Mouse (Mus musculus) activated CD4-positive, CD25-positive, alpha-beta regulatory T cell, adult 4 months (primary cell): ENCODE results near the gene Mrpl44. TPM values are rescaled to one million over a fixed set of nuclear protein-coding genes. Genes with fewer than 3 reads are reported as not detected.

Experiments used
- ATAC-seq: one replicate; pipeline ENCODE4 v1.8.0; 2017
- polyA plus RNA-seq, 2 experiments: library from polyadenylated mRNA; unstranded; fragments of 100-300 nt; shearing (Covaris generic); gene quantifications; one replicate each; pipeline ENCODE4 v1.2.1; 2017

Mrpl44 gene
- polyA plus RNA-seq, 2 experiments from 2014 or later, result 58.8 to 63.5 TPM

DNA sequence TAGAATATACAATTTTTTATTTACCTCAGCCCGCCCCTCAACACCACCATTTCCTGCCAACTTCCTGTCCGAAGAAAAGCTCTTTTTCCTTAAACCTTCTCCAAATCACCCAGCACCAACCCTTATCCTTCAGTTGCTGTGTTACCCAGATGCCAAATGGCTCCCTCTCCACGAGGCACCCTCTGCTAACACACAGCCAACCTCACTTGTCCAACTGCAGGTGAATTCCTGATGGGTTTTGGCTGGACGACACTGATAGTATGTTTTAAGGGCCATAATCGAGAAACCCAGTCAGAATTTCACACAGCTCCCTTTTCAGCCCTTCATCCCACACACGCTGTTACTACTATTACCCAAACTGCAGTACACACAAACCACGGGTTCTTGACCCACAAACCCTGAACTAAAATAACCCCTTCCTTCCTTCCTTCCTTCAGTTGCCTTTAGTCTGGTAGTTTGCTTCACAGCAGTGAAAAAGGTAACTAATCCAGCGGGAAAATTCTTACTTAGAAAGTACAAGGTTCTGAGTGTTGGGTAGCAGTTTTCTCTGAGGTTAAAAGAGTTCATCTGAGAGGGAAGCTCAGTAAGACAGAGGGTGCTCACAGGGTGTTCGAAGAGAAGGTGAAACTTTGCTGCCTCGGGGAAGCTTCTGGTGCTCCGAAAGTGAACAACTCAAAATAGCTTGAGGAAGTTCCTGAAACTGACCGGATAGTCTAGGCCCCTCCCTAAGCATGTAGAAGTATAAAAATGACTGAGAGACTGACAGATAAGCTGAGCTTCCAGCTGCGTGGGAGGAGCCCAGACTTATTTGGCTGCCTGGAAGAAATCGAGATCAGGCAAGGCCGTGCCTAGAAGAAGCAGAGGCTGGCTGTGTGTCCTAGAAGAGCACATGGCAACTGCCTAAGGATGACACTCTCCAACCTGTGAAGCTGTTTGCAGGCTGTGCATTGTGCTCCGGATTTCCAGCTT, 13.3 kb upstream of the Mrpl44 start:
- no peak for ATAC-seq

- no peak for ATAC-seq
These were observed 11.8 kb upstream of the Mrpl44 start for GRCm38 (mm10) chr1:79764031-79764430.

GRCm38 (mm10) chr1:79764483-79764882, 11.3 kb upstream of the Mrpl44 start:
- ATAC-seq, result no peak

DNA sequence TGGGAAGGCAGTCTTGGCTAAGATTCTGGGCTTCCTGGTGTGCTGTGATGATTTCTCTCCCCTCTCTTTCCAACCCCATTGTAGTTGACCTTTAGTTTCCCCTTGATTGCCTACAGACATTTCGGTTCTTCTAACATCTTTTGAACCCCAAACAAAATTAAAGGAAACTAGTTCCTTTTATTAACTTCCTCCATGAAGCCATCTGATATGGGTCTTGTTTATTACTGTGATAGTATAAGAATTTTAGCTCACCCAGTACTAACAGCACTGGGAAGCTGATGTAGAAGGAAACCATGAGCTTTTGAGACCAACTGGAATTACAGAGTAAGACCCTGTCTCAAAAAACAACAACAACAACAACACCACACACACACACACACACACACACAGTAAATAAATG, 7.6 kb upstream of the Mrpl44 start:
- no peak for ATAC-seq

DNA sequence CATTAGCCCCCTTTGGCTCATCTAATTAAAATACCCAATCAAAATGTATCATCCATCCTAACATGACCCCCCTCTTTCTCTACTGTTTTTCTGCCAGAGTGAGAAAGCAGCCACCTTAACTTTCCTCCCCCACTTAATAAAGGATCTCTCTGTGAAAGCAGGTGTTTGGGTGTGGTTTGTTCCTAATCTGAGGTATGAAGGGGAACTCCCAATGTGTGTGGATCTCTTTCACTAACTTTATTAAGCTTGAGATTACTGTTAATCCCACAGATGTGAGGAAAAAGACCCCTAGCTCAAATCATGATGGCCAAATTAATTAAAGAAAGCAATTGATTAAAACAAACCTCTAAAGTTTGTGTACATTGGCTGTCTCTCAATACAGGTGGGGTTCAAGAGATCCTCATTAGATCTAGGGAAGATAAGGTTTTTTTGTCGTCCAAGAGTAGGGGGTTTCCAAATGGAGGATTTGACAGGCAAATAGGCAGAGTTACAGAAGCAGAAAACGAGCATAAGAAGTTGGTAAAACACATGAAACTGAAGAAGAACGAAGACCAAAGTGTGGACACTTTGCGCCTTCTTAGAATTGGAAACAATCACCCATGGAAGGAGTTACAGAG, 1.5 kb upstream of the Mrpl44 start:
- ATAC-seq, result no peak

DNA sequence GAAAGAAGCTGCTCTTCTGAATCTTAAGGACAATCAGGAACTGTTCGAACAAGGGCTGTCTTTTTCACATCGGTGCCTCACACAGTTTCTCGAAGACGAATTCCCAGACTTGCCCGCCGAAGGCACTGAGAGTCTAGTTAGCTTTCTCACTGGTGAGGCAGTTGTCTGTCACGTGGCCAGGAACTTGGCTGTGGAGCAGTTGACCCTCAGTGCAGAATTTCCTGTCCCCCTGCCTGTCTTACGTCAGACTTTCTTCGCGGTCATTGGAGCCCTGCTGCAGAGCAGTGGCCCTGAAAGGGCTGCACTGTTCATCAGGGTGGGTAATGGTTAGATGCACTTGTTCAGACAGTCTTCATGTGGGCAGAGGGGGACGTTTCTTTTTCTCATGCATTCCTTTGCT, 2.2 kb downstream of the Mrpl44 start:
- ATAC-seq, result no peak

- ATAC-seq, result no peak
These were observed 6.6 kb downstream of the Mrpl44 start for GRCm38 (mm10) chr1:79782433-79782832.

DNA sequence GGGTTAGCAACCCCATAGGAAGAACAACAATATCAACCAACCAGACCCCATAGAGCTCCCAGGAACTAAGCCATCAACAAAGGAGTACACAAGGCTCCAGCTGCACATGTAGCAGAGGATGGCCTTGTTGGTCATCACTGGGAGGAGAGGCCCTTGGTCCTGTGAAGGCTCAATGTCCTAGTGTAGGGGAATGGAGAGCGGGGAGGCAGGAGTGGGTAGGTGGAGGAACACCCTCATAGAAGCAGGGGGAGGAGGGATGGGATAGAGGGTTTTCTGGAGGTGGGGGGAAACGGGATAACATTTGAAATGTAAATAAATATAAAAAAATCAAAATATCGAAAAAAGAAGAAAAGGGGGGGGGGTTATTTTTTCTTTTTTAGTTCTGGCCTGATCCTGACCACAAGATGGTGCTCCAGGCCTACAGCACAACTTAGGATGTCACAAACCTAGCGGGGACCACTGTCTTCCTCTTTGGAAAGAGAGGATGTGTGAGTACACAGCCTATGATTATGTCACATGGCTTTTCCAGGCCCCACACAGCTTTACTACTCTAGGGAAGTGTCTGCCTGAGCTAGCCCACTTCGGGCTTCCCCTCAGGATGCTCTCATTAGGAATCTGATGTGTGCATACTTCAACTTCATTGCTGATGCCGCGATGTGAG, 10.6 kb downstream of the Mrpl44 start:
- ATAC-seq, result no peak

DNA sequence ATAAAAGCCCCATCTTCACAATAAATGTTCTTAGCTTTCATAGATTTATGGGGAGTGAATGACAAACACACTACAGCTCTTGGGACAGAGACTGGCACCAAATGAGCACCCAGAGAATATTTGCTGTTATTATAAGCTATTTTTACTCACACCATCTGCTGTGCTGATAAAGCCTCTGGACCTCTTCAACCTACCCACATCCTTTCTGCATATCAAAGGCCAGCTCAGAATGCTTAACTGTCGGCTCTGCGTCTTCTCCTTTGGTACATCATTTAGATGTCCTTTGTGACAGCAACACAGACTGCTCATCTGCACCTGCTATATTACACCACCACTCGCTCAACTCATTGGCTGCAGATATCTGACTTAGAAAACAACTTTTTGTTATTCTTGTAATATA, 21.3 kb downstream of the Mrpl44 start:
- no peak for ATAC-seq

- ATAC-seq, result no peak
These were observed 27.1 kb downstream of the Mrpl44 start for GRCm38 (mm10) chr1:79802858-79803427.

DNA sequence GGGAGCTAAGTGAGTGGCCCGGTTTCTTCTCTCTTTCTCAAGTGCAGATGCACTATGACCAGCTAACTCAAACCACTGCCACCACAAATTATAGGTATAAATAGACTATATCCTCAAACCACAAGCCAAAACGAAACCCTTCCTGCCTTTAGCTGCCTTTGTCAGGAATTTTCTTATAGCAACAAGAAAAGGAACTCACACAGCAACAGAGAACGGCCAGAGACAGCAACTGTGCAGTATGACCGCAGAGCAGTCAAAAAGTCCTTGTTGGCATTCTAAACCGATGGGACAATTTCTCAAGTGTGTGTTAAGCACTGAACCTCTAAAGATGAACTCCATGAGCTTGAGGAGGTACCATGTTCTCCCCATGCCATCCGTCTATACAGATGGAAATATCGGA, 27.8 kb downstream of the Mrpl44 start:
- ATAC-seq, result no peak

GRCm38 (mm10) chr1:79806865-79807264, 31.0 kb downstream of the Mrpl44 start:
- ATAC-seq, result no peak

DNA sequence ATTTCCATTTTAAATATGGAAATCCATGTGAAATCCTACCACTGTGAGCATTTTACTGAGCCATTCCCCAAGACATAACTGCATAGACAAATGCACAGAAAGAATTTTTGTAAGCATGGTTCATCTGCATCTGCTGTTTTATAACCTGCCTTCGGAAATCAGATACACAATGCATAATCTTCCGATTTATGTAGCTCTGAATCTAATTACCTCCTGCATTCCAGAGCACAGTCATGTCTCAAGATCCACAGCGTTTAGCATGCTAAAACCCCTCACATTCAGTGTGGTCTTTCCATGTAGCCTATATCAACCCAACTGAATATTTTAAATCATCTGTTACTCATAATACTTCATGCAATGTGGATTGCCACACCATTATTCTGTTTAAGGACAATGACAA, 33.6 kb downstream of the Mrpl44 start:
- no peak for ATAC-seq

DNA sequence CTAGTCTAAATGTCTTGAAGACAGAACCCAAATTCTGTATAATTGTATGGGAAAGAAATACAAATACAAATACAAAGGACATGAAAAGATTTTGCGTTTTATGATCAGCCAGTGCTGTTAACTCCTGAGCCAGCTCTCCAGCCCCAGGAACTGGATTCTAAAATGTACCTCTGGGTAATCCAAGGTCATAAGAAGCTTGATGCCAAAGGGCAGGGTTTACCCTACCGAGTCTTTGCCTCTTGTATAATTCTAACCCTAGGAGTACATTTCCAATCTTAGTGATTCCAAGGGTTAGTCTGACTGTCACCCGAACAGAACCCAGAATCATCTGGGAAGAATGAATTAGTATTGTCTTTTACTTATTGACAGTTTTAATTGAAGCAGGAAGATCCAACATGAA, 39.6 kb downstream of the Mrpl44 start:
- ATAC-seq, result no peak

DNA sequence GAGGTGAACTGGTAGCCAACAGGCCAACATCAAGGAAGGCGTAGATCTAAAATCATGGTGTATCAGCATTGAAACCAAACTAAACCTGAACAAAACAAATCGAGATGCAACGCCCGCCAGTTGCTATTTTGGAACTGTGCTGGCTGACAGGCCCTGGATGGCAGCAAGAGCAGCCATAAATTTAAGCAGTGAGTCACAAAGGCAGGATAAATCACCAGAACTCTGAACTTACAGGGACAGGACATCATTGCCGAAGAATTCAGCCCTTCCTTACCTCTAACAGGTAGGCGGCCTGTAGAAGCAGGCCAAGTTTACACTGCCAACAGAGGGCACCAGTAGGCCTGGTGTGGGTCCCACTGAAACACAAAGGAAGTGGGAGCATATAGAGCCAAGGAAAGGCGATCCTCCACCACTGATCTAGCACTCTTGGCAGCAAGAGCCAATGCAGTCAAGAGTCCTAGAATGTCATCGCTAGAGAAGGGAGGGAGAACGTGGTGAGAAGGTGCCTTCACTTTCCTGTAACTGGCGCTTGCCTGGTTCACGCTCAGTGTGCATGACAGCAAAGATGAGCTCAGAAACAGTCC, 43.6 kb downstream of the Mrpl44 start:
- no peak for ATAC-seq

DNA sequence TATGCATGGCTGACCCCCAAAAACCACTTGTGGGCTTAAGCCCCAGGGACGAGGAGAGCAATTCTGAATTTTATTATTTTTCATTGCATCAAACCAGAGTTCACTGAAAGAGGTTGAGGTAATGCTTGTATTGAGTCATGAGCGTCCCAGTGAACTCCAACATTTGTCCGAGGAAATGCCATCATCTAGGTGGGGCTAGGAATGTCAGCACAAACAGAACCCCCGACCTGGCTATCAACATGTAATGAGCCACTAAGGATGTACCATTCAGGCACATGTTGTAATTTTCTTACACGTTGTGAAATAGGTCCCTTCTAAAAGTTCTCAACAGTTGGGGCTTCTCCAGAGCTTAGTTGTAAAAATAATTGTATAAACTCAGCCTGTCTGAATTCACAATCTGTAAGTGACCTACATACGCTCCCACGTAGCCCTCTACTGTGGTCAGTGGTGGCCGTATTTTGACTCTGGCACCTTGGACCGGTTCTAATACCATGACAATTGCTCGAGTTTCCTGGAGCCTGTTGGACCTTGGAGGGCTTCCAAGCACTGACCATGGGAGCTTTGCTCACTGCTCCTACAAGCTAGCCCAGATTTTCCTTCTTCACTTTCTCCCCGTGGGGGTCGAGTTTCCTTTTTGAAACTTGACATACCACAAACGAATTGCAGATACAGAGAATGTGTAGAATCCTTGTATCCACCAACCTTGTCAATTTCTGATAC, 47.1 kb downstream of the Mrpl44 start:
- no peak for ATAC-seq

DNA sequence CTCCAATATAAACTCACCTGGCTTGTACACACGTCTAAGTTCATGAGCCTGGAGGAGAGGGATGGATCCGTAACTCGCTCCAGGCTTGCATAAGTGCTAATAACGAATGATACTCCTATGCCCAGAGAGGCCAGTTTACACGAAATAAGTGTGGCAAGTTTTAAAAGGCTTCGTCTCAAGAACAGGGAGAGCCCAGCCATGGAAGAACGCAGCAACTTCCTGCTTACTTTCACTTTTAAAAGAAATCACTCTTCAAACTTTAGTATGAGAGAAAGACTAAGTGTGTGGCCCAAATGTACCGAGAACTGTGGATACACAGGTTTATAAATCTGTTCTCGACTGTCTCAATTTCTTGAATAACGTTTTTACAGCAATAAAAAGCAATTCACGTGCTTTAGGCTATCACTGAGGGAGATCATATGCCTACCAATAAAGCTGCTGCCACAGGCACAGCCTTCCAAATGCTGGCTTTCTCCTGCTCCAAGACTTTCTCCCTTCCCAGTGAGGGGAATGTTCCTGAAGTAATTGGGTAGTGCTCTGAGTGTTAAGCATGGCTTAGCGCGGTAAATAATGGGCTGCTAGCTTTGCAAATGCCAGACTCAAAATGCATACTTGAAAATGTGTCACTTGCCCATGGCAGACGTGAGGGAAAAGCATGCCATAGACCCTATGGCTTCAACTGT, 48.3 kb downstream of the Mrpl44 start:
- no peak for ATAC-seq
